Comparison of ENCODE assay signal across 23 mouse cellular contexts in the genomic region with DNA sequence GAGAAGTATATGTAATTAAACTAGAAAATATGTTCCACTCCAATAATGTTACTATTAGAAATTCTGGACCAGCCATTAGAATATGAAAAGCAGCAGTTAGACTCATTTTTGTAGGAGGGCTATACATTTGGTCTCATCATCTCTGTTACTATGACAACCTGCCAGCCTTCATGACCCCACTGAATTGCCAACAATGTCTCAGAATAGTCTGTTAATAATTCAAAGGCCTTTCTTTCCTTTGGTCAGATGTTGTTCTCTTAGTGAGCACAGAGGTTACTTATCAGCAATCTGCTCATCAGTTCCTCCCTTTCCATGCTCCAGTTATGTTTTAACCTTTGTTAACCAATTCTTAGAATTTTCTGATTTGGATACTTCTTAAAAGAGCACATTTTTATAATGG.
DNase-seq lines count a peak whose midpoint lies in the region; ATAC-seq and TF ChIP-seq lines count a peak whose summit lies in the region.
"Had no signal": no experiment of that assay in that cellular context is flagged by ENCODE, and none has a peak within 500 bp of the region (broad histone marks: within the 10 kb centered on the region; RNA-seq: fewer than 3 reads in every experiment).

No protein-coding gene starts in this region.

- no peaks in the 10 kb centered on the region for H3K4me1 ChIP-seq in forebrain, embryonic 14.5 days (ENCODE audit: control insufficient read depth, insufficient read depth, low read length)
- no peaks in the 10 kb centered on the region for H3K4me1 ChIP-seq in forebrain, embryonic 10.5 days
- H3K4me1 ChIP-seq in kidney, embryonic 15.5 days, result no peaks in the 10 kb centered on the region
- H3K4me1 ChIP-seq in midbrain, embryonic 13.5 days (replicated peaks), result peaks cover 3% of the 10 kb centered on the region; the same call in 1 of the 2 replicates
- no peaks in the 10 kb centered on the region for H3K4me1 ChIP-seq in midbrain, postnatal 0 days (ENCODE audit: insufficient read depth, low read length)
- no peaks in the 10 kb centered on the region for H3K4me1 ChIP-seq in midbrain, embryonic 14.5 days (ENCODE audit: control insufficient read depth, insufficient read depth, low read length)
- H3K4me1 ChIP-seq: forebrain, embryonic 15.5 days; heart, embryonic 12.5 days; heart, embryonic 15.5 days; hindbrain, embryonic 10.5 days had no signal

- no peaks in the 10 kb centered on the region for H3K9me3 ChIP-seq in forebrain, embryonic 14.5 days (replicated peaks; ENCODE audit: control insufficient read depth, low read length)
- no peaks in the 10 kb centered on the region for H3K9me3 ChIP-seq in forebrain, embryonic 10.5 days
- H3K9me3 ChIP-seq in kidney, embryonic 15.5 days (replicated peaks), result no peaks in the 10 kb centered on the region
- H3K9me3 ChIP-seq in midbrain, embryonic 13.5 days, result no peaks in the 10 kb centered on the region
- no peaks in the 10 kb centered on the region for H3K9me3 ChIP-seq in midbrain, postnatal 0 days (ENCODE audit: low read length)
- H3K9me3 ChIP-seq in midbrain, embryonic 14.5 days (ENCODE audit: control insufficient read depth, low read length), result no peaks in the 10 kb centered on the region
- H3K9me3 ChIP-seq: forebrain, embryonic 15.5 days; G1E; heart, embryonic 12.5 days; heart, embryonic 15.5 days; hindbrain, embryonic 10.5 days had no signal

- peak; percentile 16 for DNase-seq in forebrain, embryonic 14.5 days (ENCODE audit: low spot score)
- DNase-seq in forebrain, embryonic 10.5 days (ENCODE audit: extremely low spot score, low spot score), result no peak
- DNase-seq in kidney, adult 9 months, result peak; percentile 50
- no peak for DNase-seq in midbrain, postnatal 0 days (ENCODE audit: low spot score)
- peak; percentile 45 for DNase-seq in midbrain, embryonic 14.5 days
- no peak for DNase-seq in thymus, postnatal 4 days
- DNase-seq: adrenal gland, adult 2 months; adrenal gland, postnatal 14 days; cerebellum, adult 11-12 months; cerebellum, adult 8-10 months; cerebellum, postnatal 14 days; gastrocnemius, postnatal 25 days; heart, adult 18-20 months; heart, postnatal 10 days; heart, postnatal 36 days had no signal

- no peaks in the 10 kb centered on the region for H3K27me3 ChIP-seq in forebrain, embryonic 14.5 days (replicated peaks; ENCODE audit: control insufficient read depth, insufficient read depth, low read length)
- H3K27me3 ChIP-seq in forebrain, embryonic 10.5 days (ENCODE audit: poor library complexity, severe bottlenecking), result no peaks in the 10 kb centered on the region
- H3K27me3 ChIP-seq in kidney, embryonic 15.5 days, result no peaks in the 10 kb centered on the region
- no peaks in the 10 kb centered on the region for H3K27me3 ChIP-seq in midbrain, embryonic 13.5 days
- no peaks in the 10 kb centered on the region for H3K27me3 ChIP-seq in midbrain, postnatal 0 days (ENCODE audit: insufficient read depth, low read length)
- no peaks in the 10 kb centered on the region for H3K27me3 ChIP-seq in midbrain, embryonic 14.5 days (ENCODE audit: control insufficient read depth, insufficient read depth, low read length)
- H3K27me3 ChIP-seq: forebrain, embryonic 15.5 days; heart, embryonic 12.5 days; heart, embryonic 15.5 days had no signal

- ATAC-seq in forebrain, embryonic 14.5 days, result no peak
- no peak for ATAC-seq in kidney, embryonic 15.5 days (replicated peaks; ENCODE audit: low FRiP score)
- ATAC-seq in midbrain, embryonic 13.5 days, result peak; percentile 62; the same call in 1 of the 2 replicates
- ATAC-seq in midbrain, postnatal 0 days (ENCODE audit: low FRiP score), result no peak
- peak; percentile 46; the same call in 1 of the 2 replicates for ATAC-seq in midbrain, embryonic 14.5 days (ENCODE audit: low FRiP score, low TSS enrichment)
- ATAC-seq: forebrain, embryonic 15.5 days had no signal

- H3K4me2 ChIP-seq in forebrain, embryonic 14.5 days (ENCODE audit: low read length), result no peak overlapping the region
- H3K4me2 ChIP-seq in kidney, embryonic 15.5 days, result no peak overlapping the region
- H3K4me2 ChIP-seq in midbrain, embryonic 13.5 days (replicated peaks), result no peak overlapping the region
- H3K4me2 ChIP-seq in midbrain, postnatal 0 days (ENCODE audit: low read depth, low read length, poor library complexity, severe bottlenecking), result no peak overlapping the region
- no peak overlapping the region for H3K4me2 ChIP-seq in midbrain, embryonic 14.5 days (ENCODE audit: low read length)
- H3K4me2 ChIP-seq: forebrain, embryonic 15.5 days; heart, embryonic 12.5 days; heart, embryonic 15.5 days; hindbrain, embryonic 14.5 days had no signal

- no peak overlapping the region for H3K4me3 ChIP-seq in forebrain, embryonic 14.5 days (ENCODE audit: low read depth, low read length)
- no peak overlapping the region for H3K4me3 ChIP-seq in forebrain, embryonic 10.5 days
- no peak overlapping the region for H3K4me3 ChIP-seq in kidney, embryonic 15.5 days (replicated peaks)
- H3K4me3 ChIP-seq in midbrain, embryonic 13.5 days (replicated peaks), result no peak overlapping the region
- no peak overlapping the region for H3K4me3 ChIP-seq in midbrain, postnatal 0 days (ENCODE audit: low read depth, low read length)
- H3K4me3 ChIP-seq in midbrain, embryonic 14.5 days (replicated peaks; ENCODE audit: low read depth, low read length), result no peak overlapping the region
- H3K4me3 ChIP-seq: forebrain, embryonic 15.5 days; heart, embryonic 12.5 days; heart, embryonic 15.5 days; hindbrain, embryonic 10.5 days had no signal

- H3K27ac ChIP-seq in forebrain, embryonic 14.5 days (ENCODE audit: low read depth, low read length), result no peak overlapping the region
- H3K27ac ChIP-seq in forebrain, embryonic 10.5 days, result no peak overlapping the region
- no peak overlapping the region for H3K27ac ChIP-seq in kidney, embryonic 15.5 days
- H3K27ac ChIP-seq in midbrain, embryonic 13.5 days, result no peak overlapping the region
- H3K27ac ChIP-seq in midbrain, postnatal 0 days (ENCODE audit: low read depth, low read length), result no peak overlapping the region
- no peak overlapping the region for H3K27ac ChIP-seq in midbrain, embryonic 14.5 days (replicated peaks; ENCODE audit: low read depth, low read length)
- H3K27ac ChIP-seq: forebrain, embryonic 15.5 days; heart, embryonic 15.5 days; hindbrain, embryonic 10.5 days; hindbrain, embryonic 14.5 days had no signal

- no peaks in the 10 kb centered on the region for H3K36me3 ChIP-seq in forebrain, embryonic 14.5 days (ENCODE audit: control insufficient read depth, insufficient read depth, low read length)
- no peaks in the 10 kb centered on the region for H3K36me3 ChIP-seq in forebrain, embryonic 10.5 days (replicated peaks)
- H3K36me3 ChIP-seq in kidney, embryonic 15.5 days, result no peaks in the 10 kb centered on the region
- no peaks in the 10 kb centered on the region for H3K36me3 ChIP-seq in midbrain, embryonic 13.5 days
- no peaks in the 10 kb centered on the region for H3K36me3 ChIP-seq in midbrain, postnatal 0 days (ENCODE audit: insufficient read depth, low read length)
- no peaks in the 10 kb centered on the region for H3K36me3 ChIP-seq in midbrain, embryonic 14.5 days (ENCODE audit: control insufficient read depth, insufficient read depth, low read length)
- H3K36me3 ChIP-seq: forebrain, embryonic 15.5 days; G1E; heart, embryonic 12.5 days; heart, embryonic 15.5 days; hindbrain, embryonic 10.5 days had no signal

- TF ChIP-seq CTCF in midbrain, postnatal 0 days (IDR thresholded peaks at IDR 0.05), result no peak

- no peak overlapping the region for H3K9ac ChIP-seq in forebrain, embryonic 14.5 days (ENCODE audit: low read length)
- no peak overlapping the region for H3K9ac ChIP-seq in kidney, embryonic 15.5 days
- H3K9ac ChIP-seq in midbrain, embryonic 13.5 days (replicated peaks), result no peak overlapping the region
- H3K9ac ChIP-seq in midbrain, postnatal 0 days (replicated peaks; ENCODE audit: low read length, poor library complexity, severe bottlenecking), result no peak overlapping the region
- H3K9ac ChIP-seq in midbrain, embryonic 14.5 days (replicated peaks; ENCODE audit: low read length), result no peak overlapping the region
- H3K9ac ChIP-seq: forebrain, embryonic 15.5 days; heart, embryonic 12.5 days; heart, embryonic 15.5 days; hindbrain, embryonic 14.5 days had no signal

Comparison
In these comparisons a context has a peak if more than half of its experiments do, and no peak if none do; other contexts are left out.
1. ATAC-seq: peak in midbrain, embryonic 13.5 days (single experiment) and midbrain, embryonic 14.5 days (single experiment); none in forebrain, embryonic 14.5 days (single experiment), kidney, embryonic 15.5 days (single experiment) and midbrain, postnatal 0 days (single experiment).
2. DNase-seq: peak in forebrain, embryonic 14.5 days (single experiment), kidney, adult 9 months (single experiment) and midbrain, embryonic 14.5 days (single experiment); none in forebrain, embryonic 10.5 days (single experiment), midbrain, postnatal 0 days (single experiment) and thymus, postnatal 4 days (single experiment).